Mouse (Mus musculus): ENCODE data around the gene Zfpm1.

DNA sequence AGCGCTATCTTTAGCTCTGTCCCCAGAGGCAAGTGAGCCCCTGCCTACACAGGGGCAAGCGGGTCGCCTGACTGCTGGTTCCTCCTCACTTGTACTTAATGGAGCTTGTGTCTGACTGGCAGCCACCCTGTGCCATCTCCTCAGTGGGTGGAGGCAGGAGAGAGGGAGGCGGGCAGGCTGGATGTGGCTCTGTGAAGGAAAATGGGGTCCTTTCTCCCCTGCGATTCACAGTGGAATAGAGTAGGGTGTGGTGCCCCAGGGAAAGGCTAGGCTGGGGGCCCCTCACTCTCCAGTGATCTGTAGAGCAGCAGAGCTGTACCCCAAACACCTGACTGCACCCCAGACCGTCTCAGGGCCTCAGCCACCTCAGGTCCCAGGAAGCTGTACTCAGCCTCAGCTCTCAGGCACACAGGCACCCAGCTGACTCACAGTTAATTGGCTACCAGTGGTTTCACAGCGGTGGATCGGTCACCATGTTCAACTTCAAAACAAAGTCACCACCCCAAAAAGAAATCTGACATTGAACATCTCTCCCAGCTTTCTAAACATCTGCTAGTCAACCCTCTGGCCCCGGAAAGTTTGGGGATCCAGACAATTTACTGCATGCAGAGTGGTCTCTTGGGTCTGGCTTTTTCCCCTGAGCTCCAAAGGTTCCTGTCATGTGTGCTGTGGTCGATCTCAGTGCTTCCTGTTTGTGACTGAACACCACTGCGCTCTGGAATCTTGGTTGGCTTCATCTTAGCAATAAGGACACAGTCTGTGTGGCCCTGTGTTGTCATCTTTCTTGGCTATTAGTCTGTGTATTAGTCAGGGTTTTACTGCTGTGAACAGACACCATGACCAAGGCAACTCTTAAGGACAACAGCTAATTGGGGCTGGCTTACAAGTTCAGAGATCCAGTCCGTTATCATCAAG is 63.5 kb downstream of the Zfpm1 start:
- no peak for TF ChIP-seq POLR2A (IDR thresholded peaks at IDR 0.05; ENCODE audit: low read depth, low read length)
- TF ChIP-seq CTCF (IDR thresholded peaks at IDR 0.05; ENCODE audit: extremely low read depth, insufficient read depth, insufficient read length, insufficient replicate concordance): no peak
